Mouse (Mus musculus) R1 (cell line): ENCODE measurements around the gene Map3k7.
A peak's percentile ranks its signal among the peaks of the same experiment; 100 is the strongest.

Experiments
- DNase-seq: peaks from one replicate; pipeline ENCODE4 v3.0.0-alpha.2; 2018; ENCODE audit warnings: low read depth, low spot score

Map3k7 gene

DNA sequence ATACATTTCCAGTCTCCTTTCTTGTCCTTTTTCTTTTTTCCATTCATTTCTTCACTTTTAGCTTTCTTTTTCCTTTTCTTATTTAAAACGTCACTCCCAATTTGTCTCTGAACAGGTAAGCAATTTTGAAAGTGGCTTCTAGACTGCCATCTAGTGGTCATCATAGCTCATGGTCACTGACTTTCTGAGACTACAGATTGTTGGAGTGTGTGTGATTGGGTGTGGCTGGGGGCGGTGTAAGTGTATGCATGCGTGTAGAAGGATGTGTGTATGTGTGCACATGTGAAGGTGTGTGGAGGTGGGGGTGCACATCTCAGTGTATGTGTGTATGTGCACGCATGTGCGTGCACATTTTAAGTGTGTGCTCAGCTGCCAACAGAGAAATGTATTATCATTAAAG, 93.2 kb downstream of the Map3k7 start:
- peak; percentile 76 for DNase-seq

DNA sequence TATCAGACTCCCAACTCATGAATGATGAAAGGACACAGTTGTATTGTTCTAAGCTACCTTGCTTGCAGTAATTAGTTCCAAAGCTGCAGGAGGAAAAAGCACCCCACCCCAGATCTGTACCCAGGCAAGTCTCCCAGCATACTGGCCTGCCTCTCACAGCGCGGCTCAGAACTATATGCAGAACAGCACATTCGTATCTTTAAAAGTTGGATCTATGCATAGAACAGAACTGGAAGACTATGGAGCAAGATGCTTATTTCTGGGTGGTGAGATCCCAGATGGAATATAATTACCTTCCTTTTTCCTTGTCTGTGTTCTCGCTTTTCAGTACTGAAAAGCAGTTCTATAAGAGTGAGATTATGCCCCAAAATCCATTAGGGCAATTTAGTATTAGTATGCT, 96.8 kb downstream of the Map3k7 start:
- no peak for DNase-seq

DNA sequence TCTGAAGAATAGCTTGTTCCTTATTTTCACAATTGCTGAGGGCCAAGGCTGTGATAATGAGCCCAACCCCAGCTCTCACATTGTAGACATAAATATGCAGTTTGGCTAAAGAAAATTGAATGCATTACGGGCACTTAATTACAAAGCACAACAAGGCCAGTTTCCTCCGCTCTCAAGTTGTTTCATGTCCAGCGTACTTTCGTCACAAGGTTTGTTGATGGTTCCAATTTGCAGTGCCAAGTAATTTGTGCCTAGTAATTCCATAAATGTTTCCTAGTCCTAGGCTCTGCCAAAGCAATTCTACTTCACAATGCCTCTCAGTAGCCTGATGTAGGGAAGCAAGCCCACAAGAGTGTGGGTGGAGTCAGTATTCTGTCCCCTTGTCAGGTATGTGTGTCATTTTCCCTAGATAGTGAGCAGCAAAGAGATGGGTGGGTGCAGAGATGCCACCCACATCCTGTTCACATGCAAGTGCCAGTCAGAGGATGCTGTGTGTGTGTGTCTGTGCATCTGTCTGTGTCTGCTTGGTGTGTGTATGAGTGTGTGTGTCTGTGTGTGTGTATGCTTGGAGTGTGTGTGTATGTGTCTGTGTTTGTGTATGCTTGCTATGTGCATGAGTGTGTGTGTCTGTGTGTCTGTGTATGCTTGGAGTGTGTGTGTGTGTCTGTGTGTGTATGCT, 98.6 kb downstream of the Map3k7 start:
- DNase-seq = no peak

DNA sequence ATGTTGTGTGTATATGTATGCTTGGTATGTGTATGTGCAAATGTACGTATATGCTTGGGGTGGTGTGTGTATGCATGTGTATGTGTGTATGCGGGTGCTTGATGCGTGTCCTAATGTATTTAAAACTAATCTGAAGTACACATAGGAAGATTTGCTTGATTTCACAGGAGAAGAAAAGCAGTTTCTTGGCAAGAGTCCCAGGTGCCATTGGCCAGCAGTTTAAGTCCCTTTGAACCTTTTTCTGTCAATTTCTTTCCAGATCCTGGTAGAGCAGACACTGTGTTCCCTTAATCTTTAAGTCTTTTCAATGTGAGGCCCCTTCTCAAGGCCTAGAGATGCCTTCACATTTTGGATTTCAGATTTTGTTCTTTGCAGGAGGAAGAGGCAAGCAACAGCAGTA, 99.4 kb downstream of the Map3k7 start:
- DNase-seq = no peak
